Mouse (Mus musculus) liver, embryonic 14.5 days (tissue): Measurements from ENCODE around the gene Nudt8.

Source experiments
- CTCF ChIP-seq: IDR thresholded peaks from 2 replicates; pipeline ENCODE4 v1.5.1; 2016; ENCODE audit warnings: antibody characterized with exemption, low read depth, control low read depth
- EP300 ChIP-seq: IDR thresholded peaks from 2 replicates; pipeline ENCODE4 v1.6.1; 2016; ENCODE audit warnings: antibody characterized with exemption, low read depth

- TF ChIP-seq CTCF (no peak), EP300 (no peak)
These were observed 40.2 kb upstream of the Nudt8 start for GRCm38 (mm10) chr19:3960211-3960610.
